Mouse (Mus musculus): ENCODE results near the gene Lbp.

The Lbp gene

GRCm38 (mm10) chr2:158305948-158306695 lies at the start of gene Lbp:
Lbp (plus strand) TSS chr2:158306493.
- peak; percentile 43; the same call in 1 of the 2 replicates for TF ChIP-seq GATA4 (IDR thresholded peaks at IDR 0.05; ENCODE audit: insufficient replicate concordance, low read length)

DNA sequence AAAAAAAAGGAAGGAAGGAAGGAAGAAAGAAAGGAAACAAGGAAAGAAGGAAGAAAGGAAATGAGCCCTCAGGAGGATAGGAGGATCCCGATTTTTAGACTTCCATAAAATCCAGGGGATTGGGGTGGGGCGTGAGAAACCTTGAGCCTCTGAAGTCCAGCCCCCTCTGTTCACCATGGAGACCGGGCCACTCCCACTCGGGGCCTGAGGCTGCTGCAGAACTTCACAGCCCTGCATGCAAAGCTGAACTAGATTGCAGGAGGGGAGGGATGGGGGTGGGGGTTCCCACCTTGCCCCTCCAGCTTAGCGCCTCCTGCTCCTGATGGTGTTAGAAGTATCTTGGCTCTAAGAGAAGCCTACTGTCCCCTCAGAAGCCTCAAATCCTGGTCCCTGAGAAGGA lies 49.4 kb upstream of the Lbp start:
- no peak for TF ChIP-seq GATA4 (IDR thresholded peaks at IDR 0.05; ENCODE audit: insufficient replicate concordance, low read length)

DNA sequence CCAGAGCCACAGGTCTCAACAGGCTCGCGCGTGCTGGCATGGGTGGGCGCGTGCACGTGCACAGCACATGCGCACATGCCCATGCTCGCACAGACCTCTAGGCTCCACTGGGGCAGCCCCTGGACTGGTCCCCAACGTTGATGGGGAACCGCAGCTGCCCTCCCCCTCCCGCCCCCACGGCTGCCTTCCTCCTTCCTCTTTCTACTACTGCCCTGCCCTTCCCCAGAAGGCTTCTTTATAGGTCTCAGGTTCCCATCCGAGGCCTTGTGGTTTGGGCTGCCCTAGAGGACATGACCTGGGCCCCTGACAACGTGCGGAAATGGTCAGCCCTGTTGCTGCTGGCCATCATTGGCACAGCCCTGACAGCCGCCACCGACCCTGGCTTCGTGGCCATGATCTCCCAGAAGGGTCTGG lies 48.3 kb upstream of the Lbp start, which contains the start of gene Bpi:
Bpi (plus strand) TSS at position 90 of the 414 bp plus-strand sequence.
- TF ChIP-seq GATA4 (IDR thresholded peaks at IDR 0.05; ENCODE audit: insufficient replicate concordance, low read length): no peak

DNA sequence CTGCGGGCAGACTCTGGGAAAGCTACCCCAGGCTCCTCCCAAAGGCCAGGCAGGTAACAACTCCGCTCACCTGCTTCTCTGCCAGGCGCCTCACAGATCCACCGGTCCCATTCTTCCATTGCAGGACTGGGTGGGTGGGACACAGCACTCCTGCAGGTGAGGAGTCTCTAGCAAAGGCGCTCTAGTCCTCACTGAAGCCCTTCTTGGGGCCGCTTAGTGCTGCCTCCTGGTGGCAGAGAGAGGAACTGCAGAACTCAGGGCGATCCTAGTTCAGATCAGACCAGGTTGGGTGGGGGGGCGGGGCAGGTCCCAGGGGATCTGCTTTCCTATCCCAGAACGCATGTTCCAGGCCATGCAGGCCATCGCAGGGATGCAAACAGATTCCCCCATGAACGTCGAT lies 47.5 kb upstream of the Lbp start:
- no peak for TF ChIP-seq GATA4 (IDR thresholded peaks at IDR 0.05; ENCODE audit: insufficient replicate concordance, low read length)

GRCm38 (mm10) chr2:158259498-158259897 lies 46.8 kb upstream of the Lbp start:
- no peak for TF ChIP-seq GATA4 (IDR thresholded peaks at IDR 0.05; ENCODE audit: insufficient replicate concordance, low read length)

DNA sequence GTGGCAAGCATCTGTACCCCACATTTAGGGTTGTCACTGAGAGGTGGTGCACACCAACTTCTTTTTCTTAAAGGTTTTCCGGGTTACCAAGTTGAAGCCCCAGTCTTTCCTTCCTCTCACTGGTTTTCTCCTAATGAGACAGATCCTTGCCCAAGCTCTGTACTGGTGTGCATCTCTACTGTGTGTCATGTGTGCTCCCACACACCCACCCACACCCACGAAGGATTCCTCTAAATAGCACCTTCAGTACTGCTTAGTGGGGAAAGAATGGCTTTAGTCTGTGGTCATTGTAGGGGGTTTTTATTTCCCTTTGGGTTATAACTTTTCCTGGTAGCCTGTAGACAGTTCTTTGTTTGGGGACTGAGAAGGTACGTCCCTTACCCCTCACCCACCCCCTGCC lies 41.4 kb upstream of the Lbp start:
- TF ChIP-seq GATA4 (IDR thresholded peaks at IDR 0.05; ENCODE audit: insufficient replicate concordance, low read length): no peak

GRCm38 (mm10) chr2:158270017-158270416 lies 36.3 kb upstream of the Lbp start:
- TF ChIP-seq GATA4 (IDR thresholded peaks at IDR 0.05; ENCODE audit: insufficient replicate concordance, low read length): no peak

GRCm38 (mm10) chr2:158273646-158274045 lies 32.6 kb upstream of the Lbp start:
- TF ChIP-seq GATA4 (IDR thresholded peaks at IDR 0.05; ENCODE audit: insufficient replicate concordance, low read length): no peak

GRCm38 (mm10) chr2:158275349-158275748 lies 30.9 kb upstream of the Lbp start:
- TF ChIP-seq GATA4 (IDR thresholded peaks at IDR 0.05; ENCODE audit: insufficient replicate concordance, low read length): no peak

- no peak for TF ChIP-seq GATA4 (IDR thresholded peaks at IDR 0.05; ENCODE audit: insufficient replicate concordance, low read length)
These were observed 30.5 kb upstream of the Lbp start for GRCm38 (mm10) chr2:158275811-158276210.

DNA sequence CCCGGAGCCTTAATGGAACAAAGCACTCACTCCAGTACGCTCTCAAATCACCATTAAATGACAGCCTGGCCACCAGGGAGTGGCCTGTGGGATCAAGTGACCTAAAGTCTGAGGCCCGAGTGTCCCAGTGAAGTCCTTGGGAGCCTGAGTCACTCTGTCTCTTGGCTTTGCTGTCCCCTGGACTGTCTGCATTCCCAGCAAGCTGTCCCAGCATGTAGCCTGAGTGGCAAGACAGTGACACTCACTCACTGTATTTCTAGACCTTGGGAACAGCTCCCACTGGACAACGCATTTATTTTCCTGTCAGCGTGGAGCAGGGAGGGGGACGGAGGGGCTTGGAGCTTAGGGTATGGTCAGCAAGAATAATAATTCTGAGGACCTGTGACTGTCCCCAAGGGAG lies 29.8 kb upstream of the Lbp start:
- TF ChIP-seq GATA4 (IDR thresholded peaks at IDR 0.05; ENCODE audit: insufficient replicate concordance, low read length): no peak

GRCm38 (mm10) chr2:158276878-158277277 lies 29.4 kb upstream of the Lbp start:
- TF ChIP-seq GATA4 (IDR thresholded peaks at IDR 0.05; ENCODE audit: insufficient replicate concordance, low read length): no peak

DNA sequence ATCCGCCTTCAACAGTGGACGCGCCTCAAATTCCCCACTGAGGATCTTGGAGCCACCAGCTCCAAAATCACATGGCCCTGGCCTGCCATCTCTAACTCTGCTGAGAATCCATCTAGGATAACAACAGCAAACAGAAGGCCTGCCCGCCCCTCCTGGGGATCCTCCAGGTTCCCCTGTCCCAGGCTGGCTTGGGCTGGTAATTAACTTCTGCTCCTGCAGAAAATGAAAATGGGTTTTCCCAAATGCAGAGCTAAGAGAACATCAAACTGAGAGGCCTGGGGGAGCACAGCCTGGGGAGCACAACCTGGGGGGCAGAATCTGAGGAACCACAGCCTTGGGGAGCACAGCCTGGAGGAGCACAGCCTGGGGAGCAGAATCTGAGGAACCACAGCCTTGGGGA lies 26.6 kb upstream of the Lbp start:
- TF ChIP-seq GATA4 (IDR thresholded peaks at IDR 0.05; ENCODE audit: insufficient replicate concordance, low read length): no peak

DNA sequence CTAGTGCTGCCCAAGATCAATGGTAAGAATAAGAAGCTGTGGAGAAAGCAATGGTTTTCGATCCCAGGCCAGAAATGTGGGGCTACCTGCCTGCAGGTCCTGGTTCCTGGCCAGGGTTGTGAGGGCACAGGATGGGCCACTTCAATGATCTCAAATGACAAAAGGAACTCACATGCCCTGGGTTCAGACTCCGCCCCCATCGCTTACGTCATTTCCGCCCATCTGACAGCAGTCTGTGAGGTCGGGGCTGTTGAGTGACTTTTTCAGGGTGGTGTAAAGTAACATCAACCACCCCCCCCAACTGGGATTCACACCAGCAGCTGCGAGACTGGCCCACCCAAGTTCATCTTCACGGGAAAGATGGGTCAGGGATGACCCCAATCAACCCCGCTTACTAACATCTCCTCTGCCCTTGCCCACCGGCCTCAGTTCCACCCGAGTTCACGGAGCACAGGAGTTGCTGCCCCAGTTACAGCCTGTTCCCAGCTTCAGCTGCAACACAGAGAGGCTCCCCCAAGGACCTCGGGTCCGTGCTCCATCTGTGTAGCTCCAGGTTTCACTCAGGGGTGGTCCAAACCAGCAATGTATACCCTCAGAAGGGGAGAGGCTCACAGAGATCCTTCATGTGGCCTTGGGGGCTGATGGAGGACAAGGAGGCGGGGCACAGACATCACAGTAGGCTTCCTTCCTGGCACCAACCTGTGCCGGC lies 24.6 kb upstream of the Lbp start:
- TF ChIP-seq GATA4 (IDR thresholded peaks at IDR 0.05; ENCODE audit: insufficient replicate concordance, low read length): no peak

DNA sequence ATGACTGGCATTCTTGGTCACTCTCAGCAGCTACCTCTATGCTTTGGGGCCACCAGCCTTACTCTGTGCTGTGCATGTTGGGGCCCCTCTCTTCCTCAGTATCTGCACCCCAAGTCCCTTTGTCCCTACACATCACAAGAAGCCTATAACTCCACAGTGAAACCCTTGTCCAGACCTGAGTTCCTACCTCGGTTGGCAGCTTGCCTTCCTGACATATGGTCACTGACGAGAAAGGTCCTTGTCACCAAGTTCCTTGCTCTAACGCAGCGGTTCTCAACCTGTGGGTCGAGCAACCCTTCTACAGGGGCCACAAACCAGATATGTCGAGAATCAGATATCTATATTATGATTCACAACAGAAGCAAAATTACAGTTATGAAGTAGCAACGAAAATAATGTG lies 23.2 kb upstream of the Lbp start:
- TF ChIP-seq GATA4 (IDR thresholded peaks at IDR 0.05; ENCODE audit: insufficient replicate concordance, low read length): no peak

- TF ChIP-seq GATA4 (IDR thresholded peaks at IDR 0.05; ENCODE audit: insufficient replicate concordance, low read length): no peak
These were observed 22.5 kb upstream of the Lbp start for GRCm38 (mm10) chr2:158283771-158284170.

All from liver, adult (tissue).